Mouse (Mus musculus): ENCODE results near the gene Sclt1.
"Not testable (repeated sequence)": the region's sequence is repeated elsewhere in the genome, so short reads cannot be mapped to it uniquely, and the experiment has no call there.

Gene Sclt1

GRCm38 (mm10) chr3:41742278-41742934 lies at the start of gene Sclt1, which contains the start of gene D3Ertd751e:
Gene Sclt1, minus strand, starts transcription at chr3:41742514.
Gene D3Ertd751e, plus strand, starts transcription at chr3:41742611.
- peak; percentile 98 to 99 for DNase-seq

- no peak for DNase-seq
These were observed 19.8 kb upstream of the Sclt1 start for GRCm38 (mm10) chr3:41762091-41762490.

- DNase-seq: no peak
These were observed 12.2 kb upstream of the Sclt1 start for GRCm38 (mm10) chr3:41754556-41754955.

GRCm38 (mm10) chr3:41743436-41743835 lies 1.1 kb upstream of the Sclt1 start:
- DNase-seq: peak; percentile 6 to 42

- DNase-seq: peak; percentile 30 to 32
These were observed 575 bp downstream of the Sclt1 start for GRCm38 (mm10) chr3:41741601-41742277.

- DNase-seq: no peak
These were observed 46.6 kb downstream of the Sclt1 start for GRCm38 (mm10) chr3:41695681-41696080.

GRCm38 (mm10) chr3:41692440-41693142 lies 49.7 kb downstream of the Sclt1 start:
- DNase-seq: no peak

- not testable (repeated sequence) for DNase-seq
These were observed 52.1 kb downstream of the Sclt1 start for GRCm38 (mm10) chr3:41690114-41690640.

GRCm38 (mm10) chr3:41686396-41686795 lies 55.9 kb downstream of the Sclt1 start:
- DNase-seq: no peak

- no peak for DNase-seq
These were observed 60.2 kb downstream of the Sclt1 start for GRCm38 (mm10) chr3:41682084-41682483.

- DNase-seq: no peak
These were observed 65.7 kb downstream of the Sclt1 start for GRCm38 (mm10) chr3:41676648-41677047.

- no peak for DNase-seq
These were observed 67.5 kb downstream of the Sclt1 start for GRCm38 (mm10) chr3:41674778-41675177.

GRCm38 (mm10) chr3:41655642-41656041 lies 86.7 kb downstream of the Sclt1 start:
- no peak for DNase-seq

- DNase-seq: no peak
These were observed 121.3 kb downstream of the Sclt1 start for GRCm38 (mm10) chr3:41620971-41621370.

GRCm38 (mm10) chr3:41618488-41618887 lies 123.8 kb downstream of the Sclt1 start:
- DNase-seq: no peak

- DNase-seq: no peak
These were observed 124.3 kb downstream of the Sclt1 start for GRCm38 (mm10) chr3:41618036-41618435.

GRCm38 (mm10) chr3:41614230-41614985 lies 127.9 kb downstream of the Sclt1 start:
- DNase-seq: no peak

GRCm38 (mm10) chr3:41613706-41614105 lies 128.6 kb downstream of the Sclt1 start:
- peak; percentile 45 to 62 for DNase-seq

- DNase-seq: no peak
These were observed 130.1 kb downstream of the Sclt1 start for GRCm38 (mm10) chr3:41612211-41612610.

- DNase-seq: no peak
These were observed 133.2 kb downstream of the Sclt1 start for GRCm38 (mm10) chr3:41609071-41609470.

GRCm38 (mm10) chr3:41607467-41607866 lies 134.8 kb downstream of the Sclt1 start:
- no peak for DNase-seq

GRCm38 (mm10) chr3:41607050-41607449 lies 135.3 kb downstream of the Sclt1 start:
- DNase-seq: no peak

GRCm38 (mm10) chr3:41606330-41606664 lies 136.0 kb downstream of the Sclt1 start:
- no peak for DNase-seq
